Mouse (Mus musculus) erythroblast, embryonic 14.5 days (primary cell): ENCODE data around the gene Prss48. TPM values are rescaled to one million over a fixed set of nuclear protein-coding genes. Genes with fewer than 3 reads are reported as not detected.

Experiments used
- H3K27me3 ChIP-seq: 2 replicates; pipeline ENCODE4 v1.6.1; 2012; ENCODE audit warnings: inconsistent platforms; ENCODE audit not compliant: control insufficient read depth
- H3K36me3 ChIP-seq: 2 replicates; pipeline ENCODE4 v1.6.1; 2012; ENCODE audit warnings: mild to moderate bottlenecking, inconsistent platforms; ENCODE audit not compliant: control insufficient read depth
- H3K4me1 ChIP-seq: 2 replicates; pipeline ENCODE4 v1.6.1; 2012; ENCODE audit warnings: inconsistent platforms; ENCODE audit not compliant: control insufficient read depth
- H3K4me3 ChIP-seq: replicated peaks from 2 replicates; pipeline ENCODE3; 2012; ENCODE audit warnings: moderate library complexity, mild to moderate bottlenecking, inconsistent platforms
- H3K9me3 ChIP-seq: 2 replicates; pipeline ENCODE4 v1.6.1; 2012; ENCODE audit warnings: low read length, inconsistent platforms, mixed read lengths; ENCODE audit not compliant: control insufficient read depth
- GATA1 ChIP-seq: IDR thresholded peaks from 2 replicates; pipeline ENCODE4 v1.6.1; 2012; ENCODE audit warnings: low read length, inconsistent platforms, mixed read lengths
- TAL1 ChIP-seq: IDR thresholded peaks from 3 replicates; pipeline ENCODE4 v1.6.1; 2012; ENCODE audit warnings: low read length, inconsistent platforms, mixed read lengths
- polyA plus RNA-seq: library from polyadenylated mRNA; stranded (reverse); fragments of >175 nt; gene quantifications from 2 replicates; pipeline ENCODE4 v1.2.3, GENCODE M21; 2012

Prss48 gene
- polyA plus RNA-seq, 1 experiment, result not detected

- Histone ChIP-seq H3K36me3 (no peaks in the 10 kb centered on the region), H3K27me3 (peaks cover under 1% of the 10 kb centered on the region; the same call in 1 of the 2 replicates), H3K4me1 (no peaks in the 10 kb centered on the region; the same call in 1 of the 2 replicates), H3K9me3 (no peaks in the 10 kb centered on the region), H3K4me3 (no peak overlapping the region)
- TF ChIP-seq TAL1 (no peak), GATA1 (no peak)
These were observed 36.8 kb downstream of the Prss48 start for GRCm38 (mm10) chr3:85965479-85965878.

GRCm38 (mm10) chr3:85961134-85961533 is 41.2 kb downstream of the Prss48 start:
- no peaks in the 10 kb centered on the region for H3K36me3 ChIP-seq
- TF ChIP-seq TAL1 (no peak), GATA1 (no peak)
- no peaks in the 10 kb centered on the region for H3K4me1 ChIP-seq

GRCm38 (mm10) chr3:85959669-85960068 is 42.6 kb downstream of the Prss48 start:
- Histone ChIP-seq H3K27me3 (no peaks in the 10 kb centered on the region), H3K36me3 (no peaks in the 10 kb centered on the region), H3K9me3 (no peaks in the 10 kb centered on the region), H3K4me1 (no peaks in the 10 kb centered on the region), H3K4me3 (no peak overlapping the region)
- TF ChIP-seq TAL1 (no peak), GATA1 (no peak)

More at GRCm38 (mm10) chr3:85961134-85961533, 41.2 kb downstream of the Prss48 start:
- Histone ChIP-seq H3K27me3 (no peaks in the 10 kb centered on the region), H3K9me3 (no peaks in the 10 kb centered on the region), H3K4me3 (no peak overlapping the region)

GRCm38 (mm10) chr3:85955704-85956103 is 46.6 kb downstream of the Prss48 start:
- no peaks in the 10 kb centered on the region for H3K27me3 ChIP-seq
- H3K9me3 ChIP-seq, result no peaks in the 10 kb centered on the region
- no peak overlapping the region for H3K4me3 ChIP-seq
- TF ChIP-seq GATA1, result no peak
- TF ChIP-seq TAL1, result no peak
- no peaks in the 10 kb centered on the region for H3K4me1 ChIP-seq
- H3K36me3 ChIP-seq, result no peaks in the 10 kb centered on the region

GRCm38 (mm10) chr3:85955269-85955668 is 47.0 kb downstream of the Prss48 start:
- no peaks in the 10 kb centered on the region for H3K4me1 ChIP-seq
- TF ChIP-seq GATA1 (no peak), TAL1 (no peak)
- H3K4me3 ChIP-seq, result no peak overlapping the region
- H3K9me3 ChIP-seq, result no peaks in the 10 kb centered on the region
- H3K27me3 ChIP-seq, result no peaks in the 10 kb centered on the region
- no peaks in the 10 kb centered on the region for H3K36me3 ChIP-seq

GRCm38 (mm10) chr3:85952696-85953283 is 49.5 kb downstream of the Prss48 start:
- TF ChIP-seq TAL1, result no peak
- no peak for TF ChIP-seq GATA1
- H3K36me3 ChIP-seq, result no peaks in the 10 kb centered on the region

GRCm38 (mm10) chr3:85950914-85951313 is 51.4 kb downstream of the Prss48 start:
- H3K36me3 ChIP-seq, result no peaks in the 10 kb centered on the region
- no peak for TF ChIP-seq GATA1
- no peak for TF ChIP-seq TAL1
- H3K9me3 ChIP-seq, result no peaks in the 10 kb centered on the region
- no peak overlapping the region for H3K4me3 ChIP-seq
- no peaks in the 10 kb centered on the region for H3K27me3 ChIP-seq
- H3K4me1 ChIP-seq, result no peaks in the 10 kb centered on the region

More at GRCm38 (mm10) chr3:85952696-85953283, 49.5 kb downstream of the Prss48 start:
- H3K4me1 ChIP-seq, result no peaks in the 10 kb centered on the region
- H3K9me3 ChIP-seq, result no peaks in the 10 kb centered on the region
- H3K27me3 ChIP-seq, result no peaks in the 10 kb centered on the region
- no peak overlapping the region for H3K4me3 ChIP-seq

Other genes with a start within 250 kb of the Prss48 start
- gene Fam160a1, start 185.2 kb downstream of the Prss48 start, polyA plus RNA-seq, result 0.07 TPM in 2 replicates
- 0.01 TPM in 1 of 2 replicates, not detected in the other for gene Glt28d2, start 115.0 kb downstream of the Prss48 start, polyA plus RNA-seq
- gene Gm37240, start 115.0 kb downstream of the Prss48 start, polyA plus RNA-seq, result 0.03 TPM in 1 of 2 replicates, not detected in the other
- gene Sh3d19, start 31.4 kb downstream of the Prss48 start, polyA plus RNA-seq, result 0.11 and 0.37 TPM in 2 replicates
- gene Rps3a1, start 140.2 kb upstream of the Prss48 start, polyA plus RNA-seq, result 20.8 and 31.3 TPM in 2 replicates
- gene Lrba, start 222.2 kb upstream of the Prss48 start, polyA plus RNA-seq, result 2.1 and 2.3 TPM in 2 replicates